Mouse (Mus musculus) monocyte, adult 5-6 weeks (primary cell): Measurements from ENCODE around the gene Fam71a. TPM values are rescaled to one million over a fixed set of nuclear protein-coding genes. Genes with fewer than 3 reads are reported as not detected.
"Not testable (repeated sequence)": the region's sequence is repeated elsewhere in the genome, so short reads cannot be mapped to it uniquely, and the experiment has no call there.

ENCODE experiments used
- ATAC-seq: fragments of 153-309, 156-312 bp; replicated peaks from 2 replicates; pipeline ENCODE4 v1.8.0; 2017; ENCODE audit warnings: mild to moderate bottlenecking; ENCODE audit not compliant: low TSS enrichment, insufficient number of reproducible peaks, severe bottlenecking, poor library complexity, low FRiP score
- total RNA-seq: library from RNA; stranded (forward); fragments of 200-1000, 200-491, 200-594 nt; gene quantifications from 3 replicates; pipeline ENCODE4 v1.2.3, GENCODE M21; 2017

Fam71a gene
- total RNA-seq, 1 experiment from 2014 or later: 1.3 TPM

GRCm38 (mm10) chr1:191183163-191184065 lies 18.8 kb upstream of the Fam71a start:
- peak; percentile 77 for ATAC-seq

- peak; percentile 18 for ATAC-seq
Observed at GRCm38 (mm10) chr1:191182431-191183162, 18.0 kb upstream of the Fam71a start.

GRCm38 (mm10) chr1:191181469-191182259 lies 17.0 kb upstream of the Fam71a start:
- no peak for ATAC-seq

GRCm38 (mm10) chr1:191180397-191180796 lies 15.8 kb upstream of the Fam71a start:
- ATAC-seq: no peak

- no peak for ATAC-seq
Observed at GRCm38 (mm10) chr1:191179846-191180245, 15.2 kb upstream of the Fam71a start.

- ATAC-seq: no peak
Observed at GRCm38 (mm10) chr1:191178511-191179188, 14.0 kb upstream of the Fam71a start.

GRCm38 (mm10) chr1:191176887-191177286 lies 12.3 kb upstream of the Fam71a start:
- no peak for ATAC-seq

GRCm38 (mm10) chr1:191172487-191172886 lies 7.9 kb upstream of the Fam71a start:
- no peak for ATAC-seq

GRCm38 (mm10) chr1:191170444-191170843 lies 5.8 kb upstream of the Fam71a start:
- ATAC-seq: no peak

- 0 out of 2 replicates have a peak, but pooled peaks have one; percentile 24 for ATAC-seq
Observed at GRCm38 (mm10) chr1:191166189-191166588, 1.6 kb upstream of the Fam71a start.

- ATAC-seq: no peak
Observed at GRCm38 (mm10) chr1:191154314-191154713, 10.3 kb downstream of the Fam71a start.

GRCm38 (mm10) chr1:191153052-191153451 lies 11.6 kb downstream of the Fam71a start:
- peak; percentile 83 for ATAC-seq

GRCm38 (mm10) chr1:191150924-191151605 lies 13.6 kb downstream of the Fam71a start:
- ATAC-seq: no peak

- not testable (repeated sequence) for ATAC-seq
Observed at GRCm38 (mm10) chr1:191149489-191149888, 15.1 kb downstream of the Fam71a start.

GRCm38 (mm10) chr1:191140983-191141382 lies 23.6 kb downstream of the Fam71a start:
- ATAC-seq: no peak

GRCm38 (mm10) chr1:191138874-191139495 lies 25.6 kb downstream of the Fam71a start:
- no peak for ATAC-seq

- ATAC-seq: no peak
Observed at GRCm38 (mm10) chr1:191138436-191138835, 26.2 kb downstream of the Fam71a start.
